Mouse (Mus musculus) liver, postnatal 0 days (tissue): Measurements from ENCODE around the gene Tpcn1. TPM values are rescaled to one million over a fixed set of nuclear protein-coding genes. Genes with fewer than 3 reads are reported as not detected.

Experiments used
- ATAC-seq: fragments of 200-750 bp; cut with Nextera tagmentation; 2 replicates; pipeline ENCODE4 v1.8.0; 2017; ENCODE audit warnings: mild to moderate bottlenecking, moderate library complexity
- DNase-seq: peaks from one replicate; pipeline ENCODE4 v3.0.0-alpha.2; 2016
- H3K27ac ChIP-seq: fragments of 300-500 bp; sonication (generic); 2 replicates; pipeline ENCODE4 v1.5.1; 2014; ENCODE audit warnings: antibody characterized with exemption, moderate library complexity, mild to moderate bottlenecking, low read depth
- H3K27me3 ChIP-seq: fragments of 300-500 bp; sonication (generic); 2 replicates; pipeline ENCODE4 v1.6.1; 2014; ENCODE audit warnings: low read length, control low read depth, mixed read lengths; ENCODE audit not compliant: insufficient read depth
- H3K36me3 ChIP-seq: fragments of 300-500 bp; sonication (generic); replicated peaks from 2 replicates; pipeline ENCODE4 v1.6.1; 2014; ENCODE audit warnings: mild to moderate bottlenecking, control low read depth, low read length, moderate library complexity, mixed read lengths; ENCODE audit not compliant: insufficient read depth
- H3K4me1 ChIP-seq: fragments of 300-500 bp; sonication (generic); 2 replicates; pipeline ENCODE4 v1.6.1; 2014; ENCODE audit warnings: antibody characterized with exemption, mild to moderate bottlenecking, control low read depth; ENCODE audit not compliant: insufficient read depth
- H3K4me2 ChIP-seq: fragments of 300-500 bp; sonication (generic); 2 replicates; pipeline ENCODE4 v1.6.1; 2014; ENCODE audit warnings: low read depth, mild to moderate bottlenecking, low read length, moderate library complexity, mixed read lengths
- H3K4me3 ChIP-seq: fragments of 300-500 bp; sonication (generic); 2 replicates; pipeline ENCODE4 v1.5.1; 2014; ENCODE audit warnings: low read depth, low read length
- H3K9ac ChIP-seq: fragments of 300-500 bp; sonication (generic); replicated peaks from 2 replicates; pipeline ENCODE4 v1.6.1; 2014; ENCODE audit warnings: mild to moderate bottlenecking, moderate library complexity
- H3K9me3 ChIP-seq: fragments of 300-500 bp; sonication (generic); 2 replicates; pipeline ENCODE4 v1.6.1; 2016; ENCODE audit warnings: mild to moderate bottlenecking, control low read depth, low read length, mixed read lengths
- CTCF ChIP-seq: sonication (generic); IDR thresholded peaks from 2 replicates; pipeline ENCODE4 v1.5.1; 2016; ENCODE audit warnings: antibody characterized with exemption, low read depth
- EP300 ChIP-seq: IDR thresholded peaks from 2 replicates; pipeline ENCODE4 v1.6.1; 2016; ENCODE audit warnings: antibody characterized with exemption, low read depth, mild to moderate bottlenecking
- WGBS: fragments of 180-500 bp; shearing (Covaris S2); extraction: QIAGEN DNeasy Blood & Tissue Kit; methylation state at CpG from one replicate; pipeline ENCODE4 v1.1.7; 2014; ENCODE audit not compliant: insufficient replicate concordance; 5-methylcytosine and 5-hydroxymethylcytosine counted together
- polyA plus RNA-seq: library from polyadenylated mRNA; unstranded; fragments of >200 nt; fragmentation: Nextera tagmentation; extraction: Ambion mirVana; gene quantifications from 2 replicates; pipeline ENCODE4 v1.2.1, GENCODE M21; 2015

The Tpcn1 gene
- polyA plus RNA-seq, 1 experiment from 2014 or later = 18.6 TPM

DNA sequence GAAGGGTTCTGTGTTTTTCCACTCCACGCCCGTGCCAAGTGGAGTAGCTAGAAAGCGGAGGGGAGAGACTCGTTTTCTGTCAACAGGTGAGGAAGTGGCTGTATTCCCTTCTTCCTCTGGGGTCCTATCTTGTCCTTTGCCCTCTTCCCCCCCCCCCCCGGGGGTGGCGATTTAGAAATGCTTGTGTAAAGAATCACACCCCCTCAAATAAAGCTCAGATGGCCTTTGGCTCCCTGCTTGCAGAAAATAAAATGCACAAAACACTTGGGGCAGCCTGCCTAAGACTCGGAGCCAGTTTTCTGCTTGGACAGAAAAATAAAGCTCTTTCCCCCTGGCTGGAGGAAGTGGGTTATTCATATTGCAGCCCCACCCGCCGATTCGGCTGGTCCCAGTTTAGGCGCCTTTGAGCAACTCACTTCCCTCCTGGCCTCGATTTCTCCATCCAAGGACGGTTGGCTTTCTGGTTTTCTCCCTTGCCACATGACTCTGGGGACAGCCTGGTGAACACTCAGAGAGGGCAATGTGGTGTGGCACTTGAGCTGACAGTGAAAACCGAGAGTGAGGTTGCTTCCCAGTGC, 76.7 kb downstream of the Tpcn1 start:
- TF ChIP-seq CTCF = no peak
- TF ChIP-seq EP300 = no peak
- DNase-seq (peak; percentile 57), ATAC-seq (no peak)
- Histone ChIP-seq H3K9me3 (no peaks in the 10 kb centered on the region), H3K4me1 (peaks cover 27% of the 10 kb centered on the region), H3K36me3 (no peaks in the 10 kb centered on the region), H3K27ac (peak overlapping the region; percentile 95), H3K9ac (peak overlapping the region; percentile 63), H3K4me2 (peak overlapping the region; percentile 68), H3K27me3 (no peaks in the 10 kb centered on the region), H3K4me3 (peak overlapping the region; percentile 55)
- 6% methylated on average over 14 of the region's 14 CpGs for whole genome bisulfite sequencing

DNA sequence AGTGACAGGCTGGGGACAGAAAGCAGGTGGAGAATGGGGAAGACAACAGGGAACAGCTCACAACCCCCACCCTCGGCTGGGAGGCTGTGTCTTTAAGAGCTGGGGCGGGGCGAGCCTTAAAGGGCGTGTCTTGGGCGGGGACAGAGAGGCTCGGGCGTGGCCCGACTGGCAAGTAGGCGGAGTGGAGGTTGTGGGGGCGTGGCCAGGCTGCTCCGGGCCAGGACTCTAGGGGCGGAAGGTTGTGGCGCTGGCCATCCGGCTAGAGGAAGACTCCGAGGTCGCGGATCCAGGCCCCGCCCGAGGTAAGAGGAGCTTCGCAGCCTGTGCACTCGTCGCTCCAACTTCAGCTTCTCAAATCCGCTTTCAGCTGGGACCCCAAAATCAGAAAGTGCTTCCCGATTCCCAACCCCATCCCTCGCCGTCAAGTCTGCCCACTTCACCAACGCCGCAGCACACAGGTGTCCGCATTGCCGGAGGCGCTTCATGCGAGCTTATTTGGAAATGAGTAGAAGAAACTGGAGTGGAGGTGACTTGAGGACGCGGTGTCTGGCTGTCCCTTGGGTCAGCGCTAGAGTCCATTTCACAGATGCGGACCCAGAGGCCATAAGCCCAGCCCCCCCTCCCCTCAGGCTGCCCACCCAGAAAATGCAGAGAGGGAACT, 77.4 kb downstream of the Tpcn1 start, which contains the start of gene Slc8b1:
TSS of gene Slc8b1 (plus strand) at position 187 of the 661 bp plus-strand sequence.
- Histone ChIP-seq H3K9ac (peak within 1 kb of the TSS; percentile 63), H3K27me3 (no peaks in the 10 kb centered on the region), H3K4me2 (peak within 1 kb of the TSS; percentile 68), H3K4me1 (peaks cover 22% of the 10 kb centered on the region), H3K4me3 (peak within 1 kb of the TSS; percentile 55), H3K36me3 (no peaks in the 10 kb centered on the region), H3K27ac (peak within 1 kb of the TSS; percentile 95), H3K9me3 (no peaks in the 10 kb centered on the region)
- TF ChIP-seq EP300 (no peak), CTCF (peak; percentile 1; the same call in 1 of the 2 replicates)
- ATAC-seq = peak; percentile 83
- under 1% methylated on average over 35 of the region's 36 CpGs for WGBS
- DNase-seq = peak; percentile 97

DNA sequence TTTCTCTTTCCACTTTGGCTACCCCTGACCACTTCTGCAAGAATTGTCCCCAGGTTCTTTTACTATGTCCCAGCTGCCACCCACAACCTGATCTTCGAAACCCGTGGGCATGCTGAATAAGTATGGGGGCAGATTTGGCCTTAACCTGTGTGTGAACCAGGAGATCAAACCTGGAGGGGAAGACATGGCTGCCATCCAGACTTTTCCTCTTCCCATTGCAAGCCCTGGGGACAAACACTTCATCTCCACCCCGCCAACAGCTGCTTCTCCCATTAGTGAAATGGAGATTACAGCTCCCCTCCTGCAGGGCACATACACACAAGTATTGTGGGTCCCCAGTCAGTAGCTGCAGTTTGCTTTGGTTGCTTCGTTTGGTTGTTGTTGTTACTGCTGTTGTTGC, 81.2 kb downstream of the Tpcn1 start:
- H3K9ac ChIP-seq = no peak overlapping the region
- ATAC-seq = no peak
- WGBS = 70% methylated on average over 4 of the region's 4 CpGs

DNA sequence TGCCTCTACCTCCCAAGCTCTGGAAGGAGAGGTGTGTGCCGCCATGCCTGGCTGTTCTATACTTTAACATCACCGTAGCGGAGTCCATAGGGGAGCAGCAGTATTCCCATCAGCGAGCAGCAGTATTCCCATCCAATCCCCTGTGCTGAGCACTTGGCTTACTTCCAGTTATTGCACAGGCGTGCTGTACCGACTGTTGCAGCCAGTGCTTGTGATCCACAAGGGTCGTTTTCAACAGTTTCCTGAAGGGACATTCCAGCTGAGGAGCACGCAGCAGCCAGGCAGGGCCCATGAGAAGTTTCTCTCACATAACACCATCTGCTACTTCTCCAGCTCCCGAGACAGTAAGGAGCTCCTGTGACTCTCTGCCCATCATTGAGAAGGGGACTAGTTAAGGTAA, 82.0 kb downstream of the Tpcn1 start:
- TF ChIP-seq CTCF = no peak
- TF ChIP-seq EP300 = no peak
- Histone ChIP-seq H3K9me3 (no peaks in the 10 kb centered on the region), H3K4me3 (no peak overlapping the region), H3K4me1 (peaks cover 26% of the 10 kb centered on the region), H3K4me2 (no peak overlapping the region), H3K27me3 (no peaks in the 10 kb centered on the region), H3K27ac (no peak overlapping the region), H3K36me3 (no peaks in the 10 kb centered on the region), H3K9ac (no peak overlapping the region)
- DNase-seq (no peak), ATAC-seq (no peak)
- WGBS = 67% methylated on average over 9 of the region's 9 CpGs

More for the DNA sequence above, 81.2 kb downstream of the Tpcn1 start:
- Histone ChIP-seq H3K4me2 (no peak overlapping the region), H3K36me3 (no peaks in the 10 kb centered on the region), H3K4me1 (peaks cover 18% of the 10 kb centered on the region), H3K27me3 (no peaks in the 10 kb centered on the region), H3K27ac (no peak overlapping the region), H3K4me3 (no peak overlapping the region), H3K9me3 (no peaks in the 10 kb centered on the region)
- TF ChIP-seq EP300 (no peak), CTCF (no peak)
- DNase-seq = no peak

DNA sequence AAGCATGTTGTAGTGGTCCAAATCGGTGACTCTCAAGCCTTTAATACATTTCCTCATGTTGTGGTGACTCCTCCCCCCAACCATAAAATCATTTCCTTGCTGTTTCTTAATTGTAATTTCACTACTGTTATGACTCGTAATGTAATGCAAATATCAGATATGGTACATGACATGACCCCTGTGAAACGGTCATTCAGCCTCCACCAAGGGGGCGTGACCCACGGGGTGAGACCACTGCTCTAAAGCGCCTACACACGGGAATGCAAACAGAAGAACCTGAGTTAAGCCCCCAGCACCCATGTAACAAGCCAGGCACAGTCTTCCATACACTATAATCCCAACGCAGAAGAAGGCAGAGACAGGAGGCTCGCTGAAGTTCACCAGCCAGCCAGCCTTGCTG, 82.7 kb downstream of the Tpcn1 start:
- H3K4me2 ChIP-seq = no peak overlapping the region
- no peak overlapping the region for H3K4me3 ChIP-seq
- no peak overlapping the region for H3K9ac ChIP-seq

DNA sequence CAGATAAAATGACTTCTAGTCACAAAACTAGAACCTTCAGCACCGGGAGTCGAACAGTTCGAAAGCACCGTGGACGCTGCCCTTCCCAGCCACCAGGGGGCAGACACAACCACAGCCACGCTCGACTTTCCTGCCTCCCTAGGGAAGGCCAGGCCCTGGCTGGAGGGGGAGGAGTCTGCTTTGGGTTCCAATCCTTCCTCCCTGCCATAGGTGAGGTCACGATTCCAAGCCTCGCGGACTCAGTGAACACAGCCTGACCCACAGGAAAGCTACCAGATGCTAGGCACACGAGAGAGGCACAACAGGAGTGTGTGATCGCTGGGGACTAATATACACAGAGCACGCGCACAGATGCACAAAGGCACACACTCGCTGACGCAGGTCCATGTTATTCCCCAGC, 83.1 kb downstream of the Tpcn1 start:
- H3K9me3 ChIP-seq = no peaks in the 10 kb centered on the region
- peaks cover 24% of the 10 kb centered on the region for H3K4me1 ChIP-seq
- ATAC-seq (peak; percentile 39), DNase-seq (peak; percentile 79)
- 24% methylated on average over 16 of the region's 16 CpGs for WGBS
- no peak overlapping the region for H3K4me3 ChIP-seq
- peak overlapping the region; percentile 16; the same call in 1 of the 2 replicates for H3K4me2 ChIP-seq
- no peak overlapping the region for H3K27ac ChIP-seq
- H3K36me3 ChIP-seq = no peaks in the 10 kb centered on the region
- no peak overlapping the region for H3K9ac ChIP-seq
- H3K27me3 ChIP-seq = no peaks in the 10 kb centered on the region
- TF ChIP-seq EP300 (no peak), CTCF (peak; percentile 97)

More for the DNA sequence above, 82.7 kb downstream of the Tpcn1 start:
- H3K9me3 ChIP-seq = no peaks in the 10 kb centered on the region
- WGBS = 65% methylated on average over 9 of the region's 9 CpGs
- H3K27me3 ChIP-seq = no peaks in the 10 kb centered on the region
- TF ChIP-seq CTCF (no peak), EP300 (no peak)
- H3K4me1 ChIP-seq = peaks cover 24% of the 10 kb centered on the region
- H3K27ac ChIP-seq = no peak overlapping the region
- H3K36me3 ChIP-seq = no peaks in the 10 kb centered on the region
- DNase-seq = no peak
- ATAC-seq = no peak
